Mouse (Mus musculus) right cerebral cortex, adult 2 months (tissue): ENCODE measurements around the gene Rhot2.

ENCODE experiments used
- DNase-seq, 2 experiments: peaks; one replicate each; pipeline ENCODE4 v3.0.0; 2021 to 2022; ENCODE audit warnings: low spot score in 2 of 2

Gene Rhot2

DNA sequence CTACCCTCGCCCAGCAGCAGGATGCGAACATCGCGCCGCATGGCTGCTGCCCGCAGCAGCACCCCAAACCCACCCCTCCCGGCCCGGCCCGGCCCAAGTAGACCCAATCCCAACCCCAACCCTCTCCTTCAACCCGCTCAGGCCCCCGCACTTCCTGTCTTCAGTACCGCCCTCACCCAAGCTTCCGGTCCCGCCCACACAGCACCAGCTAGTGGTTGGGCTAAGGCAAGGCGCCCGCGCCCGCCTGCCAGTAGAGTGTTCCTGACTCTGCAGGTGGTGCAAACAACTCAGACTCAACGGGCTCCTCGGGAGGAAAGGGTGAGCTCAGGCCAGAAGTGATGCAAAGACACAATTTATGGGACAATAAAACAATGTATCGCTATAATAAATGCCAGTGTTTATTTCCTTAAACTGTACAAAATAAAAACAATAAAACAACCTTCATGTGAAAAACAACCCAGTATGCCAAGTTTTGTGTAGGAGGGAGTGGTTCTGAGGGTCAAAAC, at the start of gene Rhot2:
Gene Rhot2, minus strand, starts transcription at position 456 of the 506 bp plus-strand sequence.
- peak; percentile 95 to 96 for DNase-seq

DNA sequence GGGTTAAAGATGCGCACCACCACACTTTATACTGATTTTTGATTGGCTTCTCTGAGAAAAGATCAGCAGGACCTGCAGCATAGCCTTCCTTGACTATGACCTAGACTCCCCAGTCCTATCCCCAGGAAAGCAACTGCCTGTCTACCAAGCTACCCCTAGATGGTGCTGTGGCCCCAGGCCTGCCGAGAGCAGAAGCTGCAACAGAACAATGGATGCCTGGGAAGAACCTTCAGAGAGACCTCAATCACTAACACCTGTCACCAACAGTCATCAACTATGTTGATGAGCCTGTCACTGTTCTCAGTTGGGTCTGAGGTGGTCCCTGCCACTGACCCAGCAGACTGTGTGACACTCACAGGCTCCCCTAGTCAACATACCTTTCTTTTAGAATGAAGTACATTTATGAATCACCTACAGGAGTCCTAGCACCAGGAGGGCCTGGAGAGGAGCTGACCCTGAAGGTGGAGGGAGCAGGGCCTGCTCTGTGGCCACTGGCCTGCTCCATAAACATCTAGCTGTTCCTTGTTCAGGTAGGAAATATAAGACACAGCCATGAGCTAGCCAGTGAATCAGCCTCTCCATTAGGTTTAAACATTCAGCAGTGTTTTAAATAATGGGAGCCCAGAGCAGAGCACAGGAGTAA, 49.4 kb upstream of the Rhot2 start:
- peak; percentile 68 to 76 for DNase-seq

DNA sequence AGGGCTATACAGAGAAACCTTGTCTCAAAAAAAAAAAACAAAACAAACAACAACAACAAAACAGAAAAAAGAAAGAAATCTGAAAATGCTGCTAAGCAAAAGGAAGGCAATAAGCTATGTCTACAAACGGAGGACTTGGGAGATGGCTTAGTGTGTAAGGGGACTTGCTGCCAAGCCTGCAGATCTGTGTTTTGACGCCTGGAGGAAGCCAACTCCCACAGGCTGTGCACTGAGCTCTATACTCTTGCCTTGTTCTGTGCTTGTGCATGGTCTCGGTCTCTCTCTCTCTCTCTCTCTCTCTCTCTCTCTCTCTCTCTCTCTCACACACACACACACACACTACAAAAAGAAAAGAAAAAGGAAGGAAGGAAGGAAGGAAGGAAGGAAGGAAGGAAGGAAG, 44.2 kb upstream of the Rhot2 start:
- DNase-seq: no peak

DNA sequence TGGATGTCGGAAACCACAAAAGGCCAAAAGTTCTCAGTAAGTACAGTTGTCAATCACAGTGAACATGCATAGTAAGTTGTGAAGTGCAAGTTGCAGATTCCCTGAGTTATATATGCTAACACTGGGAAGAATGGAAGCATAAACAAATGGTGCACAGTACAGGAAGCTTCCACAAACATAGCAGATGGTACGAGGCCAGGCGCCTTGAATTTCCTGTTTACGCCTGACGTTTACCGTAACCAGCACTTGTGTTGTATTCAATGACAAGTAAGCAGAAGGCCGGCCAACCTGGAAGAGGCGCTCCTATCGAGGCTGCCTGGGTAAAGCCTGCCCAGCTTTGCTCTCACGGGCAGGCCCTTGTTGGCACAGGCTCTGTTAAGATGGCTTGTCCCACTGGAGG, 42.8 kb upstream of the Rhot2 start:
- DNase-seq: no peak

DNA sequence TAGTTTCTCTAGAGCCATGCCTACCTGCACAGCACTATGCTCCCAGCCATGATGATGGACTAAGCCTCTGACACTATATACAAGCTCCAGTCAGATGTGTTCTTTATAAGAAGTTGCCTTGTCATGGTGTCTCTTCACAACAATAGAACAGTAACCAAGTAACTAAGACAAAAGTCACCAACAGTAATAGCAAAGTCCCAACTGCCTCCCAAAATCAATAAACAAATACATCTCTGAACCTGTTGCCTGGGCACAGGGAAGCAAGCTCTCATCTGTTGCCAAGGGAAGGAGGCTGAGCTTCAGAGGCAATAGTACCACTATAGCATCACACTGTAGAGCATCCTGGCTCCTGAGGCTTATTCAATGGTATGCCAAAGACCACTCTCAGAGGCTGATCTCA, 42.2 kb upstream of the Rhot2 start:
- no peak for DNase-seq

DNA sequence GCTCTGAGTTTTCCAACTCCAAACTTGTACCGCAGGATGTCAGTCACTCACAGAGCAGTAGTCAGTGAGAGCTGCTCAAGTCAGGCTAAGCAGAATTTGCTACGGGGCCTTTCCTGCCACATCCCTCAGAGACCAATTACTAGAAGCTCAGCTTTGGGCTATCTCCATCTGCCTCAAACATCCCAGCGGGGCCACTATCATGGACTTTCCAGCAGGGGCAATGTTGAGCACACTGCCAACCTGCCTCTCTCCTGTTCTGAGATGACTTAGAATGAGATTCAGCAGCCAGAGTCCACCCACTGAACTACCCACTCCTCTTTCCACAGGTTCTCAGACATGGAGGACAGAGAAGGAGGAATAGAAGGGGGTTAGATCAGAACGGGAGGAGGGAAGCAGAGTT, 41.0 kb upstream of the Rhot2 start:
- no peak for DNase-seq

DNA sequence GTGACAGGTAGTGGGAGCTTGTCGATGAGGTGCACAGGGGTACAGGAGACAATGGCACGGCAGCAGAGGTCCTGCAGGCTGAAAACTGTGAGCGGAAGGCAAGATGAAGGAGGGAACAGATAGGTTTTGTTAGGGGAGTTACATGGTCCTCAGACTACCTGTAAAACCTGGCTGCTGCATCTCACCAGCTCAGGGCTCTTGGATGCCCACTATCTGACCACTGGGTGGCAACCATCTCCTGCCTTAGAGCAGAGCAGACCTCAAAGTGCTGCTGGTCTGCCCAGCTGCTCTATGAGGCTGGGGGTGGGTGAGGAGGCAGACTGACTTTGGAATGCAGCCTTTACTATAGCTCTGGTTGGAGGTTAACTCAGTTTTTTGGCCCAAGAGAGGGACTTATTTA, 39.2 kb upstream of the Rhot2 start:
- no peak for DNase-seq

DNA sequence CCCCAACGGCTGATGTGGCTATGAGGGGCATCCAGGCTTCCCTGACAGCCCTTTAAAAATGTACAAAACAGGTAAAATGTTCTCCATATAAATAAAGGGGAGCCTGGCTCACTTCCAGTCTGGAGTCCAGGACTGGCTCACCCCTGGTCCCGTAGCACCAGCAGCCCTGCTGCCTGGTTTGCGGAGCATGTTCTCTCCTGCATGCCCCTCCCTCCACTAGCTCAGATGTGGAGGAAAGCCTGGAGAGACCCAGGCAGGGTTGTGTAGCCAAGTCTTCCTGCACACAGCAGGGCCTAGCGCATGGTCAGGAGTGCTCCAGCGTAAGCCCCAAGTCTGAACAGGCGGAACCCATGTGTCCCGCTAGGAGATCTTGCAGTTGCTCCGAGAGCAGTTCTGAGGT, 38.6 kb upstream of the Rhot2 start:
- DNase-seq: no peak

DNA sequence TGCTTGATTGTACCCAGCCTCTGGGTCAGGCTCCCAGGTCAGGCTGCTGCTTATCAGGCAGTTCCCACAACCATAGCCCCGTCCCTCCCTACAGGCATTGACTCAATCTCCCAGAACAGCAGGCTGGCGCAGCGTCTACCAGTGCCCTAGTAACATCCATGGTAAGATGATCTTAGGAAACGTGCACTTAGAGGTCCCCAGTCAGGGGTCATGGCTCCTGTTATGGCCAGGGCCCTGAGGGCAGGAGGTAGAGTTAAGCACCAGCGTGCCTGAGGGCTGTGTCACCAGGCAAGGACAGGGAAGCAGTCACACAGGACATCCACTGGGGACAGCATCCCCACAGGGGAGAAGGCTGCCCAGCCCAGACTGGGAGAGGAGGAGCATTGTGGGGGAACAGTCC, 37.7 kb upstream of the Rhot2 start:
- no peak for DNase-seq

DNA sequence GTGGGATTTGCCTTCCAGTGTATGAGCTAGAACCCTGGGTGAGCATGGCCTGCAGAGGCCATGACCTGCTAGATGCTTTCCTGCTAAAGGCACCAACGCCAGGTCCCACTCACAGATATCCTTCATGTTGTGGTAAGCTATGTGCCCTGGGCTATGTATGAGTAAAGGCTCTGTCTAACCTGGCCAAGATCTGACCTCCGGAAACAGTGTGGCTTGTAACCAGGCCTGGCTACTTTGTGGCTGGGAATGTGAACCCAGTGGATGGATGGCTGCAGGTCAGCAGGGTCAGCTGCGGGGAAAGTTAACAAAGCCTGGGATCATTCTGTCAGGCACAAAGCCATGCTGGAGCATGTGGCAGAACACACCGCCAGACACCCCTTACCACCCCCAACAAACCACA, 37.0 kb upstream of the Rhot2 start:
- no peak for DNase-seq

DNA sequence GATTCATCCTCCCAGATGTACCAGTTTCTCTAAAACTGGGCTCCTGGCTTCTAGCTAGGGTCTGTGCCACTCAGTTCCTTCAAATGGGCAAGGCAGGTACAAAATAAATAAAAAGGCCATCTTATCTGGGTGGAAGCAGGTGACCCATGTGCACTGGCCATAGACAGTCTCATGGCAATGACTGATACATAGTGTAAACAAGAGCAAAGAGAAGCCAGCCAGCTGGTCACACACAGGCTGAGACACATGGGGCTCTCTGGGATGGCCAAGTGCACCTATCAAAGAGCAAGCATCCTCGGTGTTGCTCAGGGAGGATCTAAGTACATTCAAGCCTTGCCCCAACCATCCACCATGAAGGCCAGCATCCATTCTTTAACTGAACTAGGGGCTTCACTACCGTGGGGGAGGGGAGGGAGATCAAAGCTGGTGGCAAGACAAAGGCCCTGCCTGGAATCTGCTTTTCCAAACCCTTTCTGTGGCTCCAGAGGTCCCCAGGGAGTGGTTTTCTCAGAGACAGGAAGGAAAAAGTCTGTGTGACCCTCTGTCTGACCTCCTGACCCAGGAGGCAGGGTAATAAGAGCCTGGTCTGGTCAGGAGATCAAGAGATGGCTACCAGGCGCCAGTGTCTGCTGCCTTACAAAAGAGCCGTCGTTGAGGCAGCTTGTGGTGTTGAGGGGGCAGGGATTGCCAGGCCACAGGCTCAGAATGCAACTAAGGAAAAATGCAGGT, 36.4 kb upstream of the Rhot2 start:
- no peak for DNase-seq

DNA sequence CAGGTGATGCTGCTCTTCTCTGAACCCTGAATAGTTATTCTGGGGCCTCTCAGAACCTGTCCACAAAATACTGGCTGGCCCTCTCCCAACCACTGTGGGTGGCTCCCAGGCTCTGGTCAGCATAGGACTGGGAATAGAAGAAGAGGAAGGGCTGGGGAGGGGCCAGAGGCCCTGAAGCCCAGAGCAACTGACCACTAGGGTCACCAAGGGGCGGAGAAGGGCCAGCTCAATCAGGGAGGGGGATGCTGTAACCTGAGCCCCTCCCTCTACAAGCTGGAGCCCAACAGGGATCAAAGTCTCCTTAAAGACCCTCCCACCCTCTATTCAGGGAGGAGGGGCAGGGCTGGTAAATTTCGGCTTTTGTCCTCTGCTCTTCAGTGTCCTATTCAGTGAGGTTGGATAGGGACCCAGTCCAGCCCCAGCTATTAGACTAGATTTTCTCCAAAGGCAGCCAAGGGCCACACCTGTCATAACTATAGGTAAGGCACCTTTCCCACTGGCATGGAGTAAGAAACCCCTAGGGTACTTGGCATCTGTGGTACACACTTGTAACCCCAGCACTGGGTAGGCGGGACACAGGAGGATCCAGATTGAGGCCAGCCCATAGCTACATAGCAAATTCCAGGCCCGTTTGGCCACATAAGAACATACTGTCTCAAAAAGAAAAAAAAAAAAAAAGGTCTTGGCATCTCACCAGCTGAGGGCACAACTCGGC, 35.7 kb upstream of the Rhot2 start, which contains the start of gene Wfikkn1:
Gene Wfikkn1, minus strand, starts transcription at position 663 of the 715 bp plus-strand sequence.
- no peak for DNase-seq

DNA sequence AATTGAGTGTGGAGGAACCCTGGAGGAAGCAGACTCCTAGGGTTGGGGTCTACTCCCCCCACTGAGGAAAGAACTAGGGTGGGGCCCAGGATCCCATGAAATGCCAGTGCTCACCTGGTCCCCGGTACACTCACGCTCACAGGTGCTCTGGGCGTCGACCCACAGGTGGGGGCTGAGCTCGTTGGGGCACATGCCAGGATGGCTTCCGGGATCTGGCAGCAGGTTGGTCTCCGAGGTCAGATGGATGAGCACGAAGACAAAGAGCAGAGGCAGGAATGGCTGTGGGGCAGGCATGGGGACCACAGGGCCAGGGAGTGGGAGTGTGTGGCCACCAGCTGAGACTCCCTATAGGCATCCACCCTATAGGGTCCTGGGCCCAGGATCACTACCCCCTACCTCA, 35.1 kb upstream of the Rhot2 start:
- DNase-seq: no peak

DNA sequence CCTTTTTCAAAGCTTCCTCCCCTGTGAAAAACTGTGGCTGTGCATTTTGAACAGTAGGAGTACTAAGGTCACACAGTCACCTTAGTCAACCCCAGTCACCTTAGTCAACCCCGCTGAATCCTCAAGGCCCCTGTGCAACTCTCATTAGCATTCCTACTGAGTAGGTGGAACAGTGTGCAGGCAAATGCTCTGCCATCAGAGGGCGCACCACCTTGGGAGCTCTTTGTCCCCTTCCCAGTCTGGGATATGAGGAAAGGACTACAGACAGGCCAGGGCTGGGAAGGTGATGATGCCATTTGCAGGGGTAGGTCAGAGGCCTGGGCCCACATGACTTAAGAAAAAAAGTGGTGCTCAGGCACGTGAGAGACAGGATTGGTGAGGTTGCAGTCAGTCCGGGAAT, 34.6 kb upstream of the Rhot2 start:
- peak; percentile 58 to 62 for DNase-seq

DNA sequence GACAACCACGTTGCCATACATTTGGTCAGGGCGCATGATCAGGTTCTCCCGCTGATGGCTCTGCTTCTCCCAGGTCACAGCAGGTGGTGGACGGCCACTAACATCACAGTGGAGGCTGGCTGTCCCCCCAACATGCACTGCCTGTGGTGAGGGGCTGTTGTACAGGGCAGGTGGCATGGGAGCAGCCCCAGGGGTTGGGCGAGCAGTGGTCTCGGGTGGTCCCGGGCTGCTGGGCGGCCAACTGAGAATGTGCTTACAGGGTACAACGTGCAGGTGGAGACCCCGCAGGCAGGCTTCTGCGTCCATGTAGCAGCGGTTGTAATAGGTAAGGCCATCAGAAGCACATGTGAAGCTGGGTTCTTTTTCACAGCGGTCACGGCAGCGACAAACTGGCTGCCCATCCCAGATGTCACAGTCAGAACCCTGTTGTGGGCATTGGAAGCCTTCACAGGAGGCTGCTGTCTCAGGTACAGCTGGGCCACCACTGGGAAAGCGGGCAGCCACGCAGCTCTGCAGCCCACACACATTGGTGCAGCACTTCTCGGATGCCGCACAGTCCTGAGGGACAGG, 34.0 kb upstream of the Rhot2 start:
- DNase-seq: no peak

DNA sequence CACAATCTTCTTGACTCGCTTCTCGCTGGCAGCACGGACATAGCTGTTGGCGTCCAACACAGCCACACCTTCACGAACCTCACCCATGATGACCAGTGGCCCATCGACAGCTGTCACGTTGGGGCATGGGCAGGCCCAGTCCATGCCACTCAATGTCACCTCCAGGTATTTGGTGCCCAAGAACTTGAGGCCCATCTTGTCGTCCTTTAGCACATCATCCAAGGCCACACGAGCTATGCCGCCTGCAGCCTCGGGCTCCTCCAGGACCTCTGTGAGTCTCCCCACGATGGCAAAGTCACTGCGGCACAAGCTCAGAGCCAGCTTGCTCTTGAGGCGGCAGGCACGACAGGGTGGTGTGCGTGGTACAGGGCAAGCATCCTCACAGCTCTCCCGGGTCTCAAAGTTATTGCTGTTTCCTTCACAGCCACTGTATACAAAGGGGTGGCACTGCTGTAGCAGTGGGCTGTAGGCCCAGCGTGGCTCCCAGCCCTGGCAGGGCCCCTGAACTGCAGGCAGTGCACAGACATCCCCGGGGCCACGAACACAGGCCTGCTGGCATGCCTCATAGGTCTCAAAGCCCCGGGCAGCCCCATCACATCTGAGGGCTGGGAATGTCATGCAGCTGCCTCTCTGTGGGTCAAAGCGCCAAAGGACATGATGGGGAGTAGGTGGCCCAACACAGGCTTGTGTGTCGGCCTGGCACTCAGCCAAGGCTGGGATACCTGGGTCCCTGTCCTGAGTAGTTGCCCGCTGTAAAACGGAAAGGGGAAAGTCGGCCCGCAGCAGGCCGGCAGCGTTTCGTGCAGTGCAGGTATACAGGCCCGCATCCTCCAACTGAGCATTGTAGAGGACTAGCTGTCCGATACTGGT, 33.3 kb upstream of the Rhot2 start:
- DNase-seq: no peak

DNA sequence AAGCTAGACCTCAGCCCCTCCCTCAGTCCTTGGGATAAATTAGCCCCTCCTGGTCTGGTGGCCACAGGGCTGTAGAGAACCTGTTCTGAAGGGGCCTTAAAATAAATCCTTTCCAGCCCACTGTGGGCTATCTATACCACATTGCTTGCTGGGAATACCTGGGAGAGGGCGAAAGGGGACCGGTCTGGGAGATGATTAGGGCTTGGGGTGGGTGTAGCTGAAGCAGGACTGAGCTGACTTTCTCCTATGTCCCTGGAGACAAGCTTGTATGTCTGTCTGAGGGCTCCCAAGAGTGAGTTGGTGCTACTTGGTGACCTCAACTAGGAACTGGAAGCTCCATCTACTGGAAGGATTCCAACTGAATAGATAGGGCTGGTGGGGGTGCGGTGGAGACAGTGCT, 32.4 kb upstream of the Rhot2 start:
- DNase-seq: no peak

DNA sequence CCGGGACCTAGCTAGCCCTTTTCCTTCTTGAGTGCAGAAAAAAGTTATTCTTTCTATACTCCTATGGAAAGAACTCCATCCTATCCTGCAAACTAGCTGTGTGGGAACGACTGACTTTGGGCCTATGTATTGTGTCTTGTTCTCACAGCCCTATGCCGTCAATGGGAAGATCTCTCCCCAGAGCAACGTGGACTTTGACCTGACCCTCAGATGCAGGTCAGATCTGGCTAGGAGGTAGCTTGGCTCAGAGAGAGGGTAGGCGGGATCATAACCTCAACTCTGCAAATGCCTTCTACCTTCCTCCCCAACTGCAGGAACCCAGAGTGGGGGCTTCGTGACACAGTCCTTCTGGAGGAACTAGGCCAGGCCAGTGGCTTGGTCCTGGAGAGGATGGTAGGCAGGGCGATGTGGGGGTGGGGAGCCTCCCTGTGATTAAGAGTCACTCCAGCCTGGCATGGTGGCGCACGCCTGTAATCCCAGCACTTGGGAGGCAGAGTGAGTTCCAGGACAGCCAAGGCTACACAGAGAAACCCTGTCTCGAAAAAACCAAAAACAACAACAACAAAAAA, 31.8 kb upstream of the Rhot2 start:
- DNase-seq: no peak

DNA sequence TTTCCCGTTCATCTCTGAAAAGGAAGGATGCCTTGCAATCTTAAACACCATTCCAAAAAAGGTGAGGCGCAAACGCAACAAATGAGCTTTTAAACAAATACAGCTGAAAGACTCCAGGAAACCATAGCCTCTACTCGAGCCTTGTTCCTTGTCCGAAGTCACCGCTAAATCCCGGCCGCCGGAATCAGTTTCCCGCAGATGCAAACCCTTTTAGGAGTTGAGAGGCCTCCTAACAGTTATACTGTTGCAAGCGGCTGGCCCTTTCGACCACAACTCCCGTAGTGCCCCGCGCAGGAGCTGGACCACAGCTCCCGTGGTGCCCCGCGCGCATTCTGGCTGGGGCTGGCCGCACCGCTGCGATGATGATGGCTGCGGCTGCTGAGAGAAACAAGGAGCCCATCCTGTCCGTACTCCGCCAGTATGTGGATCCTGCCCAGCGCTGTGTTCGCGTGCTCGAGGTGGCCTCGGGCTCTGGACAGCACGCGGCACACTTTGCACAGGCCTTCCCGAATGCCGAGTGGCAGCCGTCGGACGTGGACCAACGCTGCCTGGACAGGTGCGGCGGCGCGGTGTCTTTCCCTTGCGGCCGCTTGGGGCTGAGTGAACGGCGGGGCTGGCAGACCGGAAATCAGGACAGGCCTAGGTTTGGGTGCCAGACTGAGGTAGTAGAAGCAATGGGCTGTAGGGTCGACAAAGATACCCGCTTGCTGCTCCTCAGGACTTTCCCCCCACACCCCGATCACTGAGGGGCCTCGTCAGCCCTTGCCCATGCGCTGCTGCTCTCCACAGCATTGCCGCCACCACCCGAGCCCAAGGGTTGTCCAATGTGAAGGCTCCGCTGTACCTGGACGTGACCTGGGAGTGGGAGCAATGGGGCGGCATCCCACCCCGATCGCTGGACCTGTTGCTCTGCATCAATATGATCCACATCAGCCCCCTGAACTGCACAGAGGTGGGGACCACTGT, 30.8 kb upstream of the Rhot2 start:
- DNase-seq: peak; percentile 92 to 93

DNA sequence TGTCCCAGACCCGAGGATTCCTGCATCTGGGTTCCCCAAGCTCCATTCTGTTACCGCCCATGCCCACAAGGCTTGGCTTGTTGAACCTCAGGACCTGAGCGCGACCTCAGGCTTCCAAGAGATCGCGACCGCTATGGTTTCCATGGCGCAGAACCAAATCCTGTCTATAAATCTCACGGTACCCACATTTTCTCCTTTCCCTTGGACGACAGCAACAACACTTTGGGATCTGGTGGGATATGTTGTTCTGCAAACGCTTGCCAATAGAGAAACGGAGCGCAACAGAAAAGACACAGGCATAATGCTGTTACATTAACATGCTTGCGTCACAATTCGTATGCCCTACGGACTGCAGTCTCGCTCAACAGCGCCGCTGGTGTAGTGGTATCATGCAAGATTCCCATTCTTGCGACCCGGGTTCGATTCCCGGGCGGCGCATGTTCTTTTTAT, 30.1 kb upstream of the Rhot2 start, which contains the start of gene Mettl26:
Gene Mettl26, plus strand, starts transcription at position 354 of the 450 bp plus-strand sequence.
- DNase-seq: peak; percentile 100
